Mouse (Mus musculus) lung, embryonic 15.5 days (tissue): ENCODE measurements around the gene Zc3h10. TPM values are rescaled to one million over a fixed set of nuclear protein-coding genes. Genes with fewer than 3 reads are reported as not detected.
"Not testable (repeated sequence)": the region's sequence is repeated elsewhere in the genome, so short reads cannot be mapped to it uniquely, and the experiment has no call there.

Experiments
- ATAC-seq: fragments of 200-750 bp; cut with Nextera tagmentation; 2 replicates; pipeline ENCODE4 v1.8.0; 2017; ENCODE audit warnings: moderate number of reproducible peaks, borderline replicate concordance; ENCODE audit not compliant: low FRiP score, low TSS enrichment; ENCODE audit errors: extremely low read depth
- H3K27ac ChIP-seq: fragments of 300-500 bp; sonication (generic); 2 replicates; pipeline ENCODE4 v1.5.1; 2015; ENCODE audit warnings: moderate library complexity, mild to moderate bottlenecking, inconsistent platforms
- H3K27me3 ChIP-seq: fragments of 300-500 bp; sonication (generic); 2 replicates; pipeline ENCODE4 v1.6.1; 2015; ENCODE audit warnings: inconsistent platforms
- H3K36me3 ChIP-seq: fragments of 300-500 bp; sonication (generic); 2 replicates; pipeline ENCODE4 v1.6.1; 2015; ENCODE audit warnings: inconsistent platforms
- H3K4me1 ChIP-seq: fragments of 300-500 bp; sonication (generic); 2 replicates; pipeline ENCODE4 v1.6.1; 2015; ENCODE audit warnings: inconsistent platforms
- H3K4me2 ChIP-seq: fragments of 300-500 bp; sonication (generic); 2 replicates; pipeline ENCODE4 v1.6.1; 2015; ENCODE audit warnings: inconsistent platforms, mild to moderate bottlenecking, moderate library complexity
- H3K4me3 ChIP-seq: fragments of 300-500 bp; sonication (generic); 2 replicates; pipeline ENCODE4 v1.5.1; 2015; ENCODE audit warnings: mild to moderate bottlenecking, inconsistent platforms
- H3K9ac ChIP-seq: fragments of 300-500 bp; sonication (generic); 2 replicates; pipeline ENCODE4 v1.6.1; 2015; ENCODE audit warnings: inconsistent platforms
- H3K9me3 ChIP-seq: fragments of 300-500 bp; sonication (generic); 2 replicates; pipeline ENCODE4 v1.6.1; 2016; ENCODE audit warnings: inconsistent platforms
- WGBS: fragments of 180-500 bp; shearing (Covaris S2); methylation state at CpG from one replicate; pipeline ENCODE4 v1.1.7; 2015; 5-methylcytosine and 5-hydroxymethylcytosine counted together
- microRNA-seq: library from miRNA; unstranded; fragments of <30 nt; microRNA quantifications from one replicate; pipeline ENCODE4, GENCODE M21; 2016
- polyA plus RNA-seq: library from polyadenylated mRNA; unstranded; fragments of >200 nt; fragmentation: Nextera tagmentation; extraction: Ambion mirVana; gene quantifications from 2 replicates; pipeline ENCODE4 v1.2.1, GENCODE M21; 2015

Zc3h10 gene
- polyA plus RNA-seq, 1 experiment from 2014 or later: 14.9 TPM

DNA sequence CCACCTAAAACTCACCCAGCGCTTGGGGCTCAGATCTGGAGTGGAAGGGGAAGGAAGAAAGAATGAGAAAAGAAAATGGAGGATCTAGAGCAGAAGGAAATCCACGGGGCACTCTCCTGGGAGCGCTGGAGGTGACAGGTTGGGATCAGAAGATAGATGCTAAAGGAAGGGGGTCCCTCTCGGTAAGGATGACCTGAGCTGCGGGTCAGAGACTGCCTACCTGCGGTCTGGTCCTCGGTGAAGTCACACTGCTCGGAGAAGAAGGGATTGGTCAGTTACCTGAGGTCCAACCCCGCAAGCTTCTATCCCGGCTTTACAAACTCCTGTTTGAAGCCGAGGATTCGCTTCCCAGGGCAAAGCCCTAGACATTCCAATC, 54.3 kb downstream of the Zc3h10 start:
- 0 out of 2 replicates have a peak, but pooled peaks have one; percentile 7 for ATAC-seq
- peaks cover 36% of the 10 kb centered on the region for H3K4me1 ChIP-seq
- H3K4me3 ChIP-seq: peak overlapping the region; percentile 83
- 1% methylated on average over 12 of the region's 12 CpGs for WGBS
- peak overlapping the region; percentile 77 for H3K4me2 ChIP-seq
- H3K36me3 ChIP-seq: peaks cover 30% of the 10 kb centered on the region
- peak overlapping the region; percentile 99 for H3K27ac ChIP-seq
- H3K27me3 ChIP-seq: no peaks in the 10 kb centered on the region
- H3K9me3 ChIP-seq: no peaks in the 10 kb centered on the region
- H3K9ac ChIP-seq: peak overlapping the region; percentile 84

GRCm38 (mm10) chr10:128492633-128493311, 54.8 kb downstream of the Zc3h10 start:
- no peaks in the 10 kb centered on the region for H3K27me3 ChIP-seq
- peaks cover 36% of the 10 kb centered on the region for H3K36me3 ChIP-seq
- ATAC-seq: peak; percentile 73
- no peaks in the 10 kb centered on the region for H3K9me3 ChIP-seq
- peaks cover 32% of the 10 kb centered on the region for H3K4me1 ChIP-seq
- 11% methylated on average over 12 of the region's 12 CpGs for WGBS
- peak overlapping the region; percentile 83 for H3K4me3 ChIP-seq
- H3K27ac ChIP-seq: peak overlapping the region; percentile 99
- H3K4me2 ChIP-seq: peak overlapping the region; percentile 77
- peak overlapping the region; percentile 84 for H3K9ac ChIP-seq

DNA sequence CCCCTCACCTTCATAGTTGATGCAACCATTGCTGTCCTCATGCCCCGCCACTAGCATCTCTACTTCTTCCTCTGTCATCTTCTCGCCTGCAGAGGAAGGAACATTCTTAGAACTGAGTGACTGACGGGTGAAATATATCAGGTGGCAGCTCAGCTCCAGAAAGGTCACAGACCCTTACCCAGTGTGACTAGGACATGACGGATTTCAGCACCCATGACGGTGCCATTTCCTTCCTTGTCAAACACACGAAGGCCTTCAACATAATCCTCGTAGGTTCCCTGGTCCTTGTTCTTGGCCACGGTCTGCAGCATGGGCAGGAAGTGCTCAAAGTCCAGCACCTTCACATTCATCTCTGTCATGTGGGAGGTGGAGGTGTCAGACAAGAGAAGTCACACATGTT, 55.5 kb downstream of the Zc3h10 start:
- H3K27ac ChIP-seq: peak overlapping the region; percentile 99
- H3K36me3 ChIP-seq: peaks cover 43% of the 10 kb centered on the region
- H3K9ac ChIP-seq: peak overlapping the region; percentile 84
- H3K4me2 ChIP-seq: peak overlapping the region; percentile 77
- peak overlapping the region; percentile 83 for H3K4me3 ChIP-seq
- not testable (repeated sequence) for ATAC-seq, H3K27me3 ChIP-seq, H3K9me3 ChIP-seq
- H3K4me1 ChIP-seq: peaks cover 32% of the 10 kb centered on the region
- 35% methylated on average over 8 of the region's 8 CpGs for WGBS

Small RNAs within 50 kb of the gene (microRNA-seq; reads per million reads assigned to microRNA genes)
- not detected for gene Gm47275
- not detected for gene Mir6916
- gene Mir6917: not detected

Other genes with a start within 250 kb of the Zc3h10 start
- gene Il23a, start 249.0 kb downstream of the Zc3h10 start, polyA plus RNA-seq: 0.15 and 0.17 TPM in 2 replicates
- gene Pan2, start 244.4 kb downstream of the Zc3h10 start, polyA plus RNA-seq: 34.1 and 34.5 TPM in 2 replicates
- gene Cnpy2, start 225.3 kb downstream of the Zc3h10 start, polyA plus RNA-seq: 329 and 346 TPM in 2 replicates
- 183 and 185 TPM in 2 replicates for gene Cs, start 210.0 kb downstream of the Zc3h10 start, polyA plus RNA-seq
- gene Coq10a, start 178.8 kb downstream of the Zc3h10 start, polyA plus RNA-seq: 12.5 and 12.6 TPM in 2 replicates
- 13.0 and 14.9 TPM in 2 replicates for gene Ankrd52, start 170.7 kb downstream of the Zc3h10 start, polyA plus RNA-seq
- gene Slc39a5, start 146.5 kb downstream of the Zc3h10 start, polyA plus RNA-seq: 0.31 and 0.99 TPM in 2 replicates
- 72.1 and 75.7 TPM in 2 replicates for gene Nabp2, start 136.3 kb downstream of the Zc3h10 start, polyA plus RNA-seq
- 39.8 and 42.1 TPM in 2 replicates for gene Rnf41, start 136.1 kb downstream of the Zc3h10 start, polyA plus RNA-seq
- 70.2 and 74.7 TPM in 2 replicates for gene Smarcc2, start 88.5 kb downstream of the Zc3h10 start, polyA plus RNA-seq
- gene Myl6, start 53.6 kb downstream of the Zc3h10 start, polyA plus RNA-seq: 1,477 and 1,532 TPM in 2 replicates
- 2.9 and 4.3 TPM in 2 replicates for gene Myl6b, start 49.1 kb downstream of the Zc3h10 start, polyA plus RNA-seq
- gene Esyt1, start 21.9 kb downstream of the Zc3h10 start, polyA plus RNA-seq: 28.8 and 31.5 TPM in 2 replicates
- gene Rpl41, start 1.5 kb upstream of the Zc3h10 start, polyA plus RNA-seq: 3,783 and 4,172 TPM in 2 replicates
- gene Pa2g4, start 18.2 kb upstream of the Zc3h10 start, polyA plus RNA-seq: 194 and 200 TPM in 2 replicates
- 21.3 and 22.9 TPM in 2 replicates for gene Erbb3, start 41.9 kb upstream of the Zc3h10 start, polyA plus RNA-seq
- 711 and 777 TPM in 2 replicates for gene Rps26, start 79.0 kb upstream of the Zc3h10 start, polyA plus RNA-seq
- 1.6 and 2.2 TPM in 2 replicates for gene Ikzf4, start 98.2 kb upstream of the Zc3h10 start, polyA plus RNA-seq
- 12.3 and 13.8 TPM in 2 replicates for gene Suox, start 126.3 kb upstream of the Zc3h10 start, polyA plus RNA-seq
- 73.8 and 77.8 TPM in 2 replicates for gene Rab5b, start 148.5 kb upstream of the Zc3h10 start, polyA plus RNA-seq
- 1.2 and 1.3 TPM in 2 replicates for gene Pmel, start 156.4 kb upstream of the Zc3h10 start, polyA plus RNA-seq
- gene Cdk2, start 157.3 kb upstream of the Zc3h10 start, polyA plus RNA-seq: 108 and 110 TPM in 2 replicates
- gene Dgka, start 197.1 kb upstream of the Zc3h10 start, polyA plus RNA-seq: 9.5 and 10.5 TPM in 2 replicates
- 37.9 and 39.8 TPM in 2 replicates for gene Pym1, start 200.1 kb upstream of the Zc3h10 start, polyA plus RNA-seq
- 2.9 and 4.0 TPM in 2 replicates for gene Mmp19, start 243.1 kb upstream of the Zc3h10 start, polyA plus RNA-seq